Mouse (Mus musculus): ENCODE measurements around the gene Gm17581. TPM values are rescaled to one million over a fixed set of nuclear protein-coding genes. Genes with fewer than 3 reads are reported as not detected.
"Not testable (repeated sequence)": the region's sequence is repeated elsewhere in the genome, so short reads cannot be mapped to it uniquely, and the experiment has no call there.

The Gm17581 gene
- total RNA-seq (2014; rRNA removed): not detected in 2 replicates
- polyA plus RNA-seq (2012; rRNA removed): not detected in 2 replicates

DNA sequence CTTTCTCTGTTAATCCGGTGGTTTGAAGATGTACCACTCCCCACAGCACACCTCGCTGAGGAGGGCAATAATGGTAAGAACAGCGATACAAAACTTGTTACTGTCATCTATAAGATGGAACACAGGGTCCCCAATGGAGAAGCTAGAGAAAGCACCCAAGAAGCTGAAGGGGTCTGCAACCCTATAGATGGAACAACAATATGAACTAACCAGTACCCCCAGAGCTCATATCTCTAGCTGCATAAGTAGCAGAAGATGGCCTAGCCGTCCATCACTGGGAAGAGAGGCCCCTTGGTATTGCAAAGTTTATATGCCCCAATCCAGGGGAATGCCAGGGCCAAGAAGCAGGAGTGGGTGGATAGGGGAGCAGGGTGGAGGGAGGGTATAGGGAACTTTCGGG, at the start of gene Gm17581:
Gene Gm17581, minus strand, starts transcription at position 101 of the 400 bp plus-strand sequence.
- 87% methylated on average over 5 of the region's 5 CpGs for WGBS
- H3K9ac ChIP-seq (ENCODE audit: low read depth, low read length); H3K79me2 ChIP-seq (ENCODE audit: control insufficient read depth, insufficient read depth, low read length); H3K4me3 ChIP-seq (ENCODE audit: insufficient read depth, low read depth, low read length); H3K27me3 ChIP-seq (ENCODE audit: control insufficient read depth, insufficient read depth, low read length); DNase-seq (ENCODE audit: extremely low read depth, low read depth, low spot score); H3K4me1 ChIP-seq (ENCODE audit: control insufficient read depth, insufficient read depth, low read length); H3K27ac ChIP-seq (replicated peaks; ENCODE audit: insufficient read depth, low read depth, low read length); H3K36me3 ChIP-seq (ENCODE audit: control insufficient read depth, insufficient read depth, low read length): not testable (repeated sequence)

DNA sequence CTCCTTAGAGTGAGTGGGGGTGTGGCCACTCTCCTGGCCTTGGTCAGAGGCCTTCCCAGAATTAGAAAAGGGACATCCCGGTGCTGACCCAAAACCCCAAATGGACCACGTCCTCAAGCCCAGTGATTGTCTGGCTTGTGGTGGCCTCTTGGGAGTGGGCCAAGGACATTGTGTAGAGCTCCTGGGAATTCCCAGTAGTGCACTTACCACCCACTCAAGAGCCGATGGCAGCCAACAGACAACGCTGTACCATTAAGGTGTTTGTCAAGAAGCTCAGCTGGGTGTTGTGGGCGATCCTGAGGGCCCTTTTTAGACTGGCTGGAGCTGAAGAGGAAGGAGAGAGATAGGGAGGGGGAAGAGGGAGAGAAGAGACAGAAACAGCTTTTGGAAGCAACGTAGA, 48.9 kb upstream of the Gm17581 start:
- Histone ChIP-seq H3K4me1 (ENCODE audit: control insufficient read depth, insufficient read depth, low read length) (no peaks in the 10 kb centered on the region), H3K9ac (ENCODE audit: low read depth, low read length) (no peak overlapping the region), H3K27ac (replicated peaks; ENCODE audit: insufficient read depth, low read depth, low read length) (no peak overlapping the region), H3K79me2 (ENCODE audit: control insufficient read depth, insufficient read depth, low read length) (no peaks in the 10 kb centered on the region), H3K4me3 (ENCODE audit: insufficient read depth, low read depth, low read length) (no peak overlapping the region), H3K27me3 (ENCODE audit: control insufficient read depth, insufficient read depth, low read length) (0 out of 2 replicates have a peak, but pooled peaks cover 2% of the 10 kb centered on the region), H3K36me3 (ENCODE audit: control insufficient read depth, insufficient read depth, low read length) (no peaks in the 10 kb centered on the region)
- 75% methylated on average over 6 of the region's 6 CpGs for WGBS
- TF ChIP-seq POLR2A (IDR thresholded peaks at IDR 0.05; ENCODE audit: extremely low read depth, insufficient read depth, low read length): no peak
- no peak for TF ChIP-seq CTCF (IDR thresholded peaks at IDR 0.05; ENCODE audit: low read depth, low read length)
- no peak for DNase-seq (ENCODE audit: extremely low read depth, low read depth, low spot score)

DNA sequence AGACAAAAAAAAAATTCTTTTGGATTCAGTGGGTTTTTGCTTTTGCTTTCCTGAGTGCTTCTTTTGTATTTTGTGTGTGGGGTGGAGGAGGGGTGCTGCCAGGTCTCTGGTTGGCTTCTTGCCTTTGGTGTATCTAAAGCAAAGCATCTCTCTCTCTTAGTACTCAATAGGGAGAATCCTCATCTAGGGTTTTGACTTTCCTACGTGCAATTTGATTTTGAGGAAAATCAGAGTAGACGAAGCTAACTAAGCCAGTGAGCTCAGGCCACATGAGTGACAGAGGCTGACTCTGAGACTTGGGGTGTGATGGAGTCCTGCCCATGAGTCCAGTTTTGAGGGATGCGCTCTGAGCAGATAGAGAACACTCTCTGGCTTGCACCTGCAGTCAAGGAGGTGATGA, 43.8 kb upstream of the Gm17581 start:
- no peak for TF ChIP-seq POLR2A (IDR thresholded peaks at IDR 0.05; ENCODE audit: extremely low read depth, insufficient read depth, low read length)
- TF ChIP-seq CTCF (IDR thresholded peaks at IDR 0.05; ENCODE audit: low read depth, low read length): no peak
- H3K9ac ChIP-seq (ENCODE audit: low read depth, low read length): no peak overlapping the region
- H3K27ac ChIP-seq (replicated peaks; ENCODE audit: insufficient read depth, low read depth, low read length): no peak overlapping the region
- H3K27me3 ChIP-seq (ENCODE audit: control insufficient read depth, insufficient read depth, low read length): no peaks in the 10 kb centered on the region
- no peaks in the 10 kb centered on the region for H3K36me3 ChIP-seq (ENCODE audit: control insufficient read depth, insufficient read depth, low read length)
- no peaks in the 10 kb centered on the region for H3K4me1 ChIP-seq (ENCODE audit: control insufficient read depth, insufficient read depth, low read length)
- DNase-seq (ENCODE audit: extremely low read depth, low read depth, low spot score): no peak
- H3K4me3 ChIP-seq (ENCODE audit: insufficient read depth, low read depth, low read length): no peak overlapping the region
- WGBS: 78% methylated on average over 3 of the region's 3 CpGs
- H3K79me2 ChIP-seq (ENCODE audit: control insufficient read depth, insufficient read depth, low read length): no peaks in the 10 kb centered on the region

DNA sequence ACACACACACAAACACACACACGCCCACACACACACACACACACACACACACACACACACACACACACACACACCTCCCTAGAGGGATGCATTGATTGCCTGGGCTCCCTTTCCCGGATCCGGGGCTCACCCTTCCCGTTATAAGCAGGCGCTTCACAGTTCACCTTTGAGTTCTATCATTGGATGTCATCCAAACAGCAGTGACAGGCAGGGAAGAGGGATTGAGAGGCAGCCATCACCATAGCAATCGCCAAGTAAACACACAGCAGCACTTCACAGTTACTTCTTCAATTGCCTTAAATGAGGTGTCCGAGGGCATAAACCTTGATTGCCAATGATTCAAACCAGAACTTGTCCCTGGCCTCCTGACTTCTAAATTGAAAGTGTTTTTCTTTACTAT, 43.4 kb upstream of the Gm17581 start:
- Histone ChIP-seq H3K4me3 (ENCODE audit: insufficient read depth, low read depth, low read length) (no peak overlapping the region), H3K36me3 (ENCODE audit: control insufficient read depth, insufficient read depth, low read length) (no peaks in the 10 kb centered on the region), H3K27ac (replicated peaks; ENCODE audit: insufficient read depth, low read depth, low read length) (no peak overlapping the region), H3K79me2 (ENCODE audit: control insufficient read depth, insufficient read depth, low read length) (no peaks in the 10 kb centered on the region), H3K4me1 (ENCODE audit: control insufficient read depth, insufficient read depth, low read length) (no peaks in the 10 kb centered on the region), H3K27me3 (ENCODE audit: control insufficient read depth, insufficient read depth, low read length) (peaks cover 3% of the 10 kb centered on the region; the same call in 1 of the 2 replicates), H3K9ac (ENCODE audit: low read depth, low read length) (no peak overlapping the region)
- 18% methylated on average over 6 of the region's 7 CpGs for WGBS
- TF ChIP-seq CTCF (IDR thresholded peaks at IDR 0.05; ENCODE audit: low read depth, low read length) (no peak), POLR2A (IDR thresholded peaks at IDR 0.05; ENCODE audit: extremely low read depth, insufficient read depth, low read length) (no peak)
- no peak for DNase-seq (ENCODE audit: extremely low read depth, low read depth, low spot score)

DNA sequence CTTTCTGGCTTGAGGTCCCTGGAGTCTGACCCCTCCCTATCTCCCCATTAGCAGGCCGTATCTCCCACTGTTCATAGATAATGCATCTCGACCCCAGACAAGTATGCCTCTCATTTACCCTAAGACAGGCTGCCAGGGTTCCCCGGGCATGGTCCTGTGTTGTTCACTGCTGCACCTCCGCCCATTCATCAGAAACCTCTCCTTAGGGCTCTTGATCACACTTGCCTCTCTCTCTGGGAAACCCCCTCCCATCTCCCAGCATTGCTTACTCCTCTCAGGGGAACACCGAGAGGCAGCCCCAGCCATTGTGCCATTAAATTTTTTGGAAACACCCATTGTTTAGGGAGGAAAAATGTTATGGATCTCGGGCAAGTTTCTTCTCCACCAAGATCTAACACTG, 42.3 kb upstream of the Gm17581 start:
- Histone ChIP-seq H3K27me3 (ENCODE audit: control insufficient read depth, insufficient read depth, low read length) (peaks cover 6% of the 10 kb centered on the region; the same call in 1 of the 2 replicates), H3K4me1 (ENCODE audit: control insufficient read depth, insufficient read depth, low read length) (no peaks in the 10 kb centered on the region), H3K4me3 (ENCODE audit: insufficient read depth, low read depth, low read length) (no peak overlapping the region), H3K27ac (replicated peaks; ENCODE audit: insufficient read depth, low read depth, low read length) (no peak overlapping the region), H3K79me2 (ENCODE audit: control insufficient read depth, insufficient read depth, low read length) (no peaks in the 10 kb centered on the region), H3K36me3 (ENCODE audit: control insufficient read depth, insufficient read depth, low read length) (no peaks in the 10 kb centered on the region), H3K9ac (ENCODE audit: low read depth, low read length) (no peak overlapping the region)
- 72% methylated on average over 6 of the region's 6 CpGs for WGBS
- DNase-seq (ENCODE audit: extremely low read depth, low read depth, low spot score): no peak
- TF ChIP-seq CTCF (IDR thresholded peaks at IDR 0.05; ENCODE audit: low read depth, low read length): no peak
- no peak for TF ChIP-seq POLR2A (IDR thresholded peaks at IDR 0.05; ENCODE audit: extremely low read depth, insufficient read depth, low read length)

DNA sequence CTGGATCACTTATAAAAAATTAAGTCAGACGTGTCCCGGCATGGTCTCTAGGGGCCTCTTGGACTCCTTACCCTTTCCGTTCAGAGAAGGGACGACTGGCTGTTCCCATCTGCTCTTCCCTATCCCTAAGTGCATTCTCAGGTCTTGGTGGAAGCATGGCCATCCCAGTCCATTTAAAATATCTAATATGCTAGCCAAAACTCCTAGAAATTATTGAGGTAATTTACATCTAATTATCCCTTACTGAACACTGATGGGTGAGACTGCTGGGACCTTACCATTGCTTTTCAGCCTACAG, 42.0 kb upstream of the Gm17581 start:
- Histone ChIP-seq H3K36me3 (ENCODE audit: control insufficient read depth, insufficient read depth, low read length) (no peaks in the 10 kb centered on the region), H3K4me1 (ENCODE audit: control insufficient read depth, insufficient read depth, low read length) (no peaks in the 10 kb centered on the region), H3K27ac (replicated peaks; ENCODE audit: insufficient read depth, low read depth, low read length) (no peak overlapping the region), H3K27me3 (ENCODE audit: control insufficient read depth, insufficient read depth, low read length) (peaks cover 6% of the 10 kb centered on the region; the same call in 1 of the 2 replicates), H3K4me3 (ENCODE audit: insufficient read depth, low read depth, low read length) (no peak overlapping the region), H3K9ac (ENCODE audit: low read depth, low read length) (no peak overlapping the region), H3K79me2 (ENCODE audit: control insufficient read depth, insufficient read depth, low read length) (no peaks in the 10 kb centered on the region)
- WGBS: 86% methylated on average over 4 of the region's 4 CpGs
- TF ChIP-seq POLR2A (IDR thresholded peaks at IDR 0.05; ENCODE audit: extremely low read depth, insufficient read depth, low read length) (no peak), CTCF (IDR thresholded peaks at IDR 0.05; ENCODE audit: low read depth, low read length) (no peak)
- no peak for DNase-seq (ENCODE audit: extremely low read depth, low read depth, low spot score)
